Mouse (Mus musculus): ENCODE results near the gene Zfp949.

- TF ChIP-seq CTCF (IDR thresholded peaks at IDR 0.05; ENCODE audit: borderline replicate concordance, insufficient read depth, low read length) (no peak), POLR2A (IDR thresholded peaks at IDR 0.05; ENCODE audit: low read depth, low read length) (no peak)
Measured at GRCm38 (mm10) chr9:88546166-88546565, 1.7 kb upstream of the Zfp949 start.
